Mouse (Mus musculus) CH12.LX (cell line): Measurements from ENCODE around the gene Lhx2. TPM values are rescaled to one million over a fixed set of nuclear protein-coding genes. Genes with fewer than 3 reads are reported as not detected.

ENCODE experiments used
- DNase-seq: peaks from one replicate; pipeline ENCODE4 v3.0.0-alpha.2; 2013; ENCODE audit errors: extremely low read depth
- H3K27ac ChIP-seq: 2 replicates; pipeline ENCODE4 v1.5.1; 2012; ENCODE audit warnings: low read depth, mild to moderate bottlenecking, control low read depth, moderate library complexity; ENCODE audit not compliant: insufficient read depth
- H3K27me3 ChIP-seq: replicated peaks from 2 replicates; pipeline ENCODE3; 2012; ENCODE audit warnings: inconsistent platforms
- H3K36me3 ChIP-seq, 2 experiments: replicated peaks in 1 of 2; 2 replicates each; pipeline versions ENCODE3 to v1.6.1; 2012; ENCODE audit warnings: inconsistent platforms in 1 of 2, low read length in 1 of 2, mild to moderate bottlenecking in 1 of 2, mixed read lengths in 1 of 2, moderate library complexity in 1 of 2; ENCODE audit not compliant: control insufficient read depth in 1 of 2, insufficient read depth in 1 of 2
- H3K4me1 ChIP-seq, 2 experiments: 2 replicates each; pipeline ENCODE4 v1.6.1; 2012; ENCODE audit warnings: inconsistent platforms in 1 of 2, moderate library complexity in 1 of 2; ENCODE audit not compliant: insufficient read depth in 2 of 2, control insufficient read depth in 1 of 2
- H3K4me2 ChIP-seq: 2 replicates; pipeline ENCODE4 v1.6.1; 2012; ENCODE audit warnings: low read depth, mild to moderate bottlenecking, control low read depth; ENCODE audit not compliant: poor library complexity, insufficient read depth, severe bottlenecking
- H3K4me3 ChIP-seq, 3 experiments: fragments of 150-350 bp in 1 of 3; sonication (generic) in 1 of 3; replicated peaks in 1 of 3; 2 replicates each; pipeline versions ENCODE3 to v1.5.1; 2011 to 2012; ENCODE audit warnings: low read depth in 2 of 3, low read length in 2 of 3, mild to moderate bottlenecking in 2 of 3, moderate library complexity in 2 of 3, control low read depth in 1 of 3, improper control_type of control experiment in 1 of 3, inconsistent platforms in 1 of 3, mixed read lengths in 1 of 3; ENCODE audit not compliant: poor library complexity in 1 of 3
- H3K79me2 ChIP-seq: replicated peaks from 2 replicates; pipeline ENCODE4 v1.6.1; 2012; ENCODE audit warnings: mild to moderate bottlenecking, moderate library complexity; ENCODE audit not compliant: control insufficient read depth, poor library complexity, insufficient read depth, severe bottlenecking; ENCODE audit errors: extremely low read depth
- H3K9ac ChIP-seq: 2 replicates; pipeline ENCODE4 v1.6.1; 2012; ENCODE audit warnings: low read depth, mild to moderate bottlenecking, control low read depth, moderate library complexity; ENCODE audit not compliant: insufficient read depth
- H3K9me3 ChIP-seq: replicated peaks from 2 replicates; pipeline ENCODE3; 2012; ENCODE audit warnings: low read length, inconsistent platforms, mixed read lengths
- BHLHE40 ChIP-seq: IDR thresholded peaks from 2 replicates; pipeline ENCODE4 v1.6.1; 2011; ENCODE audit warnings: mild to moderate bottlenecking, low read depth, low read length, improper control_type of control experiment
- CHD2 ChIP-seq: IDR thresholded peaks from 2 replicates; pipeline ENCODE4 v1.6.1; 2011; ENCODE audit warnings: low read length, improper control_type of control experiment
- CTCF ChIP-seq, 2 experiments: IDR thresholded peaks in 1 of 2; conservative IDR thresholded peaks in 1 of 2; 2 replicates each; pipeline ENCODE4 v1.5.1; 2011 to 2012; ENCODE audit warnings: low read depth in 2 of 2, low read length in 2 of 2, improper control_type of control experiment in 1 of 2, inconsistent platforms in 1 of 2, mild to moderate bottlenecking in 1 of 2, moderate library complexity in 1 of 2
- EP300 ChIP-seq: IDR thresholded peaks from 2 replicates; pipeline ENCODE4 v1.6.1; 2011; ENCODE audit warnings: low read length, improper control_type of control experiment
- GABPA ChIP-seq: IDR thresholded peaks from 2 replicates; pipeline ENCODE4 v1.6.1; 2012; ENCODE audit warnings: low read depth, low read length, improper control_type of control experiment, inconsistent platforms; ENCODE audit not compliant: insufficient replicate concordance
- IRF4 ChIP-seq: IDR thresholded peaks from 2 replicates; pipeline ENCODE4 v1.6.1; 2014; ENCODE audit warnings: low read depth, mild to moderate bottlenecking, inconsistent platforms, low read length, improper control_type of control experiment
- JUN ChIP-seq: IDR thresholded peaks from 2 replicates; pipeline ENCODE4 v1.6.1; 2011; ENCODE audit warnings: low read depth, mild to moderate bottlenecking, low read length, improper control_type of control experiment, moderate library complexity; ENCODE audit not compliant: insufficient read depth
- KAT2A ChIP-seq: IDR thresholded peaks from 2 replicates; pipeline ENCODE4 v1.6.1; 2012; ENCODE audit warnings: low read length, improper control_type of control experiment, inconsistent platforms; ENCODE audit not compliant: insufficient replicate concordance
- MAFK ChIP-seq: IDR thresholded peaks from 2 replicates; pipeline ENCODE4 v1.6.1; 2011; ENCODE audit warnings: low read length, improper control_type of control experiment; ENCODE audit not compliant: insufficient replicate concordance
- MAX ChIP-seq: IDR thresholded peaks from 2 replicates; pipeline ENCODE4 v1.6.1; 2011; ENCODE audit warnings: low read length, improper control_type of control experiment
- MAZ ChIP-seq: IDR thresholded peaks from 2 replicates; pipeline ENCODE4 v1.6.1; 2012; ENCODE audit warnings: low read depth, mild to moderate bottlenecking, inconsistent platforms, low read length, improper control_type of control experiment, moderate library complexity
- MXI1 ChIP-seq: IDR thresholded peaks from 2 replicates; pipeline ENCODE4 v1.6.1; 2011; ENCODE audit warnings: mild to moderate bottlenecking, low read depth, low read length, improper control_type of control experiment
- MYC ChIP-seq: IDR thresholded peaks from 2 replicates; pipeline ENCODE4 v1.6.1; 2011; ENCODE audit warnings: low read depth, mild to moderate bottlenecking, improper control_type of control experiment, low read length
- POLR2A ChIP-seq: IDR thresholded peaks from 2 replicates; pipeline ENCODE4 v1.6.1; 2011; ENCODE audit warnings: low read depth, mild to moderate bottlenecking, improper control_type of control experiment, low read length
- RAD21 ChIP-seq: IDR thresholded peaks from 2 replicates; pipeline ENCODE4 v1.6.1; 2011; ENCODE audit warnings: low read depth, mild to moderate bottlenecking, low read length, improper control_type of control experiment, moderate library complexity
- SMC3 ChIP-seq: IDR thresholded peaks from 2 replicates; pipeline ENCODE4 v1.6.1; 2011; ENCODE audit warnings: low read depth, low read length, improper control_type of control experiment
- TBP ChIP-seq: conservative IDR thresholded peaks from 2 replicates; pipeline ENCODE4 v1.6.1; 2011; ENCODE audit warnings: low read depth, low read length, improper control_type of control experiment
- UBTF ChIP-seq: IDR thresholded peaks from 2 replicates; pipeline ENCODE4 v1.6.1; 2012; ENCODE audit warnings: low read depth, mild to moderate bottlenecking, inconsistent platforms, low read length, improper control_type of control experiment, moderate library complexity
- USF1 ChIP-seq: IDR thresholded peaks from 2 replicates; pipeline ENCODE4 v1.6.1; 2014; ENCODE audit warnings: low read depth, mild to moderate bottlenecking, inconsistent platforms, low read length, improper control_type of control experiment
- USF2 ChIP-seq: conservative IDR thresholded peaks from 2 replicates; pipeline ENCODE4 v1.6.1; 2011; ENCODE audit warnings: low read depth, low read length, improper control_type of control experiment
- ZMIZ1 ChIP-seq: IDR thresholded peaks from 2 replicates; pipeline ENCODE4 v1.6.1; 2012; ENCODE audit warnings: low read depth, mild to moderate bottlenecking, inconsistent platforms, low read length, improper control_type of control experiment
- dilution Hi-C: fragments of 300-500 bp; cut with MboI; formaldehyde crosslinking; loops from 2 replicates; pipeline ENCODE4 v1.14.3; 2020; ENCODE audit warnings: low sequenced_read_pairs; ENCODE audit not compliant: extremely low pct_unique_long_range_greater_than_20kb, extremely low pct_ligation_motif_present
- in situ Hi-C: fragments of 300-500 bp; cut with MboI; formaldehyde crosslinking; loops from 3 replicates; pipeline ENCODE4 v1.14.3; 2019; ENCODE audit warnings: low sequenced_read_pairs, low pct_ligation_motif_present, low pct_unique_long_range_greater_than_20kb, mixed read lengths
- polyA plus RNA-seq: library from polyadenylated mRNA; unstranded; fragments of >175 nt; gene quantifications from 2 replicates; pipeline ENCODE4 v1.2.1, GENCODE M21; 2012; ENCODE audit warnings: low read depth; ENCODE audit not compliant: insufficient read length
- total RNA-seq, 2 experiments: library from RNA; depleted of rRNA; stranded (reverse); fragments of 300-350 nt in 1 of 2; fragments of >200 nt in 1 of 2; gene quantifications; 2 replicates each; pipeline ENCODE4 v1.2.3; 2012 to 2014

Gene Lhx2
- total and polyA plus RNA-seq, 3 experiments: 0.24 to 0.47 (median 0.34) TPM

DNA sequence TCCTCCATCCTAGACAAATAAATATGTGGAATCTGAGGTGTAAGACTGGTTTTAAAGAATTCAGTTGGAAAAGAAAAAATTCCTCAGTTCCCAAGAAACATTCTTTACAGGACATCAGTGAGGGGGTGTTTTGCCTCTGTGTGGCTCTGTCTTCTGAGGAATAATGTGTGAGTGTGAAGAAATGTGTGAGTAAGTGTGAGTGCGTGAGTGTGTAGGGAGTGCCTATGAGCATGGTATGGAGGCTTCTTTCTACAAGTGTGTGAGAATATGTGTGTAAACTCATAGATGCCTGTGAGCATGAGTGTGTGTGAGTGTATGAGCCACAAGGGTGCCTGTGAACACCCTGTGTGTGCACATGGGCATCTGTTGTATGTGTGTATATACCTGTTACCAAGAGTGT lies 63.5 kb downstream of the Lhx2 start:
- Histone ChIP-seq H3K27ac (no peak overlapping the region), H3K9ac (no peak overlapping the region), H3K4me3 (no peak overlapping the region), H3K79me2 (no peaks in the 10 kb centered on the region), H3K4me2 (no peak overlapping the region), H3K36me3 (no peaks in the 10 kb centered on the region), H3K4me1 (peaks cover 3 to 17% of the 10 kb centered on the region in 2 experiments), H3K27me3 (peaks cover 6% of the 10 kb centered on the region), H3K9me3 (no peaks in the 10 kb centered on the region)
- TF ChIP-seq GABPA (no peak), IRF4 (no peak), TBP (no peak), ZMIZ1 (no peak), USF2 (no peak), KAT2A (no peak), JUN (no peak), MXI1 (no peak), MYC (no peak), CHD2 (no peak), SMC3 (no peak), MAFK (no peak), UBTF (no peak), BHLHE40 (no peak), POLR2A (no peak), MAX (no peak), EP300 (no peak), CTCF (conservative IDR thresholded peaks at IDR 0.05 in 1 of 2, IDR thresholded peaks at IDR 0.05 in 1 of 2; ENCODE audit: low read depth in 2 of 2, low read length in 2 of 2) (no peak), MAZ (no peak), USF1 (no peak)
- no peak for DNase-seq
- in situ Hi-C loops (no loop called here), dilution Hi-C loops (no loop called here)

- in situ Hi-C loops: no loop called here
- dilution Hi-C loops: no loop called here
- no peak for TF ChIP-seq RAD21
Measured at GRCm38 (mm10) chr2:38403231-38403630, 64.2 kb downstream of the Lhx2 start.

More at GRCm38 (mm10) chr2:38403231-38403630, 64.2 kb downstream of the Lhx2 start:
- peaks cover 6% of the 10 kb centered on the region for H3K27me3 ChIP-seq
- no peak overlapping the region for H3K4me3 ChIP-seq
- H3K79me2 ChIP-seq: no peaks in the 10 kb centered on the region
- no peak overlapping the region for H3K9ac ChIP-seq
- H3K4me2 ChIP-seq: no peak overlapping the region
- DNase-seq: no peak
- H3K4me1 ChIP-seq: peaks cover 3 to 17% of the 10 kb centered on the region in 2 experiments
- H3K27ac ChIP-seq: no peak overlapping the region
- H3K36me3 ChIP-seq: no peaks in the 10 kb centered on the region
- no peaks in the 10 kb centered on the region for H3K9me3 ChIP-seq
